Mouse (Mus musculus) induced T-regulatory cell, adult 2 months (primary cell): Measurements from ENCODE around the gene Itga1.

Source experiments
- DNase-seq: peaks from one replicate; pipeline ENCODE4 v3.0.0-alpha.2; 2012; ENCODE audit warnings: low read depth

Itga1 gene

DNA sequence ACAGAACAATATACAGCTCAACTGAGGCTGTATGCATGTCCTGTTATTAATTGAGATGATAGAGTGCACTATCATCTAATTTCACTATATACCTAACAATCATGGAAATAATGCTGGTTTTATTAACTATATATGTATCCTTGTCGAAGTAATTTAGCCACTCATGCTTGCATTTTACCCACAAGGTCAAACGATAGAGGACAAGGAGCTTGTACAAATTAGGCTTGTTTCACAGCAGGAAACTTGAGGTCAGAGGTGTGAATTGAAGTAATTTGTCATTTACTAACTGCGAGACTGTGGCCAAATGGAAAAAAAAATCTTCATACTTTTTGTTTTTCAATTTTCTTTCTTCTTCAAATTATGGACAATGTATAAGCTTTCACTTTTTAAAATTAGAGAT is 3.5 kb downstream of the Itga1 start:
- DNase-seq = peak; percentile 39

DNA sequence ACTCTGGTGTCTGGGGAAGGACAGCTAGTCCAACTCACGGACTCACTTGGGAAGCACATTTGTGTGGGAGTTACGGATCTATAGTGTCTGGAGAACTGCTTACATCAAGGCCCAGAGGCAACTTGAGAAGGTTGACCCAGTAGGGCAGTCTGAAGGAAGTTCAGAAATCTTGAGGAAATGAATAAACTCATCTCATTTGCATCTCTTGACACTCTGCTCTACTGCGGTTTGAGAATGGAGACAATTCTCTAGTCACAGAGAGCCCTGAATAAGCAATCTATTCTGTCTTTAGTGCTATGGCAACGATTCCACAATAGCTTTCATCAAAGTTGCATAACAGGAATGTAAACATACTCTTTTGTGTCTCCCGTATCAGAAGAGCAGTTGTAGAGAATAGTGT is 4.8 kb downstream of the Itga1 start:
- peak; percentile 34 for DNase-seq

DNA sequence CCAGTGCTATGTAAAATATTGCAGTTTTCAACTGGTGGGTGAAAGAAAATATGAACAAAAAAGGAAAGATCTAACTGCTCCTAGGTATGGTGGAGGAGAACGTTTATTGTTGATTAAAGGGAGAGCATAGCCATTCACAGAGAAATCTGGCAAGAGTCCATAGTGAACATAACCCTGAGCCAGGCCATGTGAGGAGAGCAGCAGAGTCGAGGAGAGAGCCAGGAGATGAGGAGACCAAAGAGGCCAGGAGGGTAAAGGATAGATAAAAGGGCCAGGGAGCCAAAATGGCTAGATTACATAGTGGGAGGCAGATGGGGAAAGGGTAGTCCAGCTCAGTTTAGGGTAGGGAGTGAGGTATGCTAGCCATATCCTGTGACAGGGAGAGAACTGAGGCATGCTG is 5.5 kb downstream of the Itga1 start:
- no peak for DNase-seq

DNA sequence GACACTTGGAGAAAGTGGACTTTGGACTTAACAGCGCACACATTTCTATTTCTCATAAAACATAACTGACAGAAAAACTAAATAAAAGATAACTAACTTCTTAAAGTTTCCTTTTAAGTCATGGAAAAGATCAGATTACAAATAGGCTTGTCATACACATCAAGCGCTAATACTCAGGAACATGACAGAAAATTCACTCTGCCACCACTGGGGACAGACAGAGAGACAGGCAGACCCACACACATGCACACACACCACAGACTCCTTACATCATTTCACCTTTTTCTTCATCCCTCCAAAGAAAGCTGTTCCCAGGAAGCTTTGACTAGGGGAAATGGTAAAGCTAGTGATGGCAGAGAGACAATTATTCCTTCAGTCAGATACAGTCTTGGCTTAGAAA is 6.4 kb downstream of the Itga1 start:
- no peak for DNase-seq

GRCm38 (mm10) chr13:115091511-115091910 is 10.3 kb downstream of the Itga1 start:
- DNase-seq = no peak

DNA sequence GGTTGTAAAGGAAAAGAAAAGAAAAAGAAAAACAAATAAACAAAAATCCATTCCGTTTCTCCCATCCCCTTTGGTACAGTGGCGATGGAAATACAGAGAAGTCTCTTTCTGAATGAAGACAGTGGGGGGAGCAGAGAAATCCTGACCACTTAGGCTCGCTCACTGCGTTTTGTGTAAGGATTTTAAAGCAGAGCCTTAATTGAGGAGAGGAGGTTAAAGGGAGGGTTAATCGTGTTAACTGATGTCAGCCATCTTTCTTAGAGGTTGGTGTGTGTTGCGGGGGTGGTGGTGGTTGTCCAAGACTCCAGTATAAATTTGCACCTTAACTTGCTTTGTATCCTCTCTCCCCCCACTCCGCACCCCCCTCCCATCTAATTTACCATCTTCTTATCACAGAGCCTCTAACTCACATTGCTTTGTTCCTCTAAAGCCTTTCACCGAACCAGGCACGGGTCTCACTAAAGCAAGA is 10.8 kb downstream of the Itga1 start:
- peak; percentile 40 for DNase-seq

GRCm38 (mm10) chr13:115090069-115090976 is 11.4 kb downstream of the Itga1 start, which contains the start of gene Pelo:
Gene Pelo (minus strand): TSS chr13:115090186.
- peak; percentile 95 for DNase-seq

DNA sequence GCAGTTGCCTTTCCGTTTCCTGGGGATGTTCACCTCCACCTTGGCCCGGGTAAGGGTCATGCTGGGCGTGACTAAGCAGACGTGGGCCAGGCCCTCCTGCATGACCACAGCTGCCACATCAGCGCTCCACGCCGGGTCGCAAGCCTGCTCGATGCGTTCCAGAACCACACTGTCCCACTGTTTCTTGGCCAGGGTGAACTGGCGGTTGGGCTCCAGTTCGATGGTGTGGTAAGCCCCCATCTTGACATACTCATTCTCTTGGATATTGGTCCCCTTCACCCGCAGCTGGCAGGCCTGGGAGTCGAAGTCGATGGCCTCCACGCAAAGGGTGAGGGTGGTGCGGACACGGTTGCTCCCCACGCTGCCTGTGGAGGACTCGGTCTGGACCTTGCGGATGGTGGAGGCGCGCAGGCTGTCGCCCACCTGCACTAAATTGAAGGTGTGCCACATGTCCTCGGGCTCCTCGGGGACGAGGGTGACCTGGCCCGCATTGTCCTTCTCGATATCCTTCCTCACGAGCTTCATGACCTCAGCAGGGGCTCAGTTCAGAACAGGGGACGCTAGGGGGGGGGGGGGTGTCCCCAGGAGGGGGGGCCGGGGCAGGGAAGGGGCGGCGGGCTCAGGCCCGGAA is 12.3 kb downstream of the Itga1 start:
- peak; percentile 55 for DNase-seq

DNA sequence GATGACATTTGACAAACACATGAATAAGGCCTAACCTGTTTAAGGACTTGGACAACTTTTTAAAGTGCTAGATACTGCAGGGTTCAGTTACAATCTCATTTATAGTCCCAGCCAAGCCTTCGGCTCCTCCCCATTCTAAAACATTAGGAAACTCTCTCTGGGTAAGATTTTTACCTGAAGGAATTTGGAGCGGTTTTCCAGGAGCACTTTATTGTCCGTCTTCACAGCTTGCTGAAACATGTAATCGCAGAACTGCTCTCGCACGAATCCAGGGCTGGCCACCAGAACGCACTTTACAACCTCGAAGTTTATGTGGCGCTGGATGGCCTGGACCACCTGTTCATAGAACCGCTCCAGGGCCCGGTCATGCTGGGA is 12.8 kb downstream of the Itga1 start:
- no peak for DNase-seq

GRCm38 (mm10) chr13:115085974-115086373 is 15.8 kb downstream of the Itga1 start:
- DNase-seq = no peak

GRCm38 (mm10) chr13:115082339-115082738 is 19.4 kb downstream of the Itga1 start:
- no peak for DNase-seq

- no peak for DNase-seq
Measured at GRCm38 (mm10) chr13:115079996-115080585, 21.7 kb downstream of the Itga1 start.

GRCm38 (mm10) chr13:115078997-115079685 is 22.6 kb downstream of the Itga1 start:
- DNase-seq = no peak

DNA sequence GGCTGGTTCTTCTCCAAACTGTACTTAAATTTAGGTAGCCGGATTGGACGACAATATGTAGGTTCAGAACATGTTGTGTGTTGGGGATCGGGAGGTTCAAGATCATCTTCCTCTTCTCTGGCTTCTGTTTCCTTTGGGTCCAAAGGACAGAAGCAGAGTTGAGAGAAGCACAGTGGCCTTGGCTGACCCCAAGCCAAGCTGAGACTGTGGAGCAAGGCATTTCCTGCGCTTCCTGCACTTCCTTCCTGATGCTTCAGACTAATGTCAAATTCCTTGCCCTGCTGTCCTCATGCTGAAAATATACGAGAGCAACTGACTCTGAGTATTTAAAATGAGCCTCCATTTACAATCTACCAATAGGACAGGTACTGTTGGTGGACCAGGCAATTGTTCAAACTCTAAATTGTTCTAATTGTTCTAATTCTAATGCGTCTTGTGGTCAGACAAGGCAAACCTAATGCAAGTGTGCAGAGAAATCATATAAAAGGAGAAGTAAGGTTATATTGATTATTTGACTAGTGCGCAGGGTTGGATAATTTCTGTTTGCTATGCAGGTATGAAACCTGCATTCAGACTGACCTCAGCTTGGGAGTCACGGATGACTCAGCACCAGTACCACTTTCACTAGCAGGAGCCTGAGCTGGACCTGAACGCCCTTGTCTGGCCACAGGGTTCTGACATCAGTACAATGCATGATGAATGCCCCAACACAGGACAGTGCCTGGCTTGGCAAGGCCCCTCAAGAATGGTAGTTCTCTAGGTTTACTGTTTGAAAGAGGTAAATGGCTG is 24.2 kb downstream of the Itga1 start:
- no peak for DNase-seq

GRCm38 (mm10) chr13:115072386-115072785 is 29.4 kb downstream of the Itga1 start:
- DNase-seq = no peak

- DNase-seq = no peak
Measured at GRCm38 (mm10) chr13:115071431-115071830, 30.3 kb downstream of the Itga1 start.

- DNase-seq = no peak
Measured at GRCm38 (mm10) chr13:115067968-115068330, 33.8 kb downstream of the Itga1 start.

- DNase-seq = no peak
Measured at GRCm38 (mm10) chr13:115067324-115067967, 34.3 kb downstream of the Itga1 start.

- DNase-seq = no peak
Measured at GRCm38 (mm10) chr13:115057555-115057954, 44.2 kb downstream of the Itga1 start.

DNA sequence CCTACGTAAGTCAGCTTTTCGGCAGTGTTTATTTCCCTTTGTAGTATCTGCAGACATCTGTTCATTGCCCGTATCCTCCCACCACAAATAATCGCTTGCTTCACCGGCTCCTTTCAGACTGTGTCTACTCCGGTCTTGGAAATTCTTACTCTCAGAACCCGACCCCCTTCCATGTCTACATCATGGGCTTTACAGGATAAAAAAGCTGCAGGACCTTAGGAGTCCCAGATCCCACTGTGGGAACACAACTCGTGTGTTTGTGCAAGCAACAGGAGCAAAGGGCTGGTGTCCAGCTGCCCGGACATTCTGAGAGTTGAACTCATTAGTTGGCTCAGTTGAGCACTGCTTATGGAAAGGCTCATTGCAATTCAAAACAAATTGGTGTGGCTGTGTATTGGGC is 47.0 kb downstream of the Itga1 start:
- no peak for DNase-seq

DNA sequence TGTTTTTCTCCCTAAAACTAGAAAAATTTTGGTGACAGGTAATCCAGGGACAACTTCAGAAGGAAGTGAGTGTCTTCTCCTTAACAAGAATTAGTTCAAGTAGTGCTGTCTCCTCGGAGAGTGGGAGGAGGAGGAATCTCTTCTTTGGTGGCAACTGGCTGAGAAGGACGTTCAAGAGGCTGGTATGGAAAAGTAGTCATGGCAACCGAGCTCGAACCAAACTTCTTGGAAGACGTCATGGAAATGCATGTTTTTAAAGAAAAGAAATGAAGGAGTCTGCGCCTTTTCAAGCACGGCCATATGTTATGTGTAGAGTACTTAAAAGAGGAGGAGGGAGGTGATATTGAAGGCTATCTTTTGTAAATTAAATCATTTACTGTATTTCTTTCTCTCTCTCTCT is 49.2 kb downstream of the Itga1 start:
- DNase-seq = no peak
